Mouse (Mus musculus): ENCODE data around the gene Nptn.
A peak's percentile ranks its signal among the peaks of the same experiment; 100 is the strongest.

Nptn gene

DNA sequence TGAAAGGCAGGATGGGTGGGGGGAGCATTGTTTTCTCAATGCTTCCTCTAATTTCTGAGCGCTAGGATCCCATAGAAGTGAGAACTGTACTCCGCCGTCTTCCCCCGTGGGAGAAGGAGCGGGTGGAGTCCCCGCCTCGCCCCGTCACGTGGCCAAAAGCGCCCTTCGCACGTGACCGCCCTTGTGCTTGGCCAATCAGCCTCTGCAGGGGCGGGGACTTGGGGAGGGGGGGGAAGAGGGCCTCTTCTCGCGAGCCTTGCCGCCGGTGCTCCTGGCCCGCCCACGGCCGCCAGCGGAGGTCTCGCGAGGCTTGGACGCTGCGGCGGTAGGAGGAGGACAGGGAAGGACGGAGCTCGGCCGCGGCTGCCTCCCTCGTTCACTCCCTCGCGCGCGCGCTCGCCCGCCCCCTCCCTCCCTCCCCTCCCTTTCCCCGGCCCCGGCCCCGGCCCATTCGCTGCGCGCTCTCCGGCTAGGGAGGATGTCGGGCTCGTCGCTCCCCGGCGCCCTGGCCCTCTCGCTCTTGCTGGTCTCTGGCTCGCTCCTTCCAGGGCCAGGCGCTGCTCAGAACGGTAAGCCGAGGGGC is at the start of gene Nptn:
Nptn (plus strand) TSS at position 283 of the 583 bp plus-strand sequence.
- peak; percentile 98 for DNase-seq (ENCODE audit: low spot score)

DNA sequence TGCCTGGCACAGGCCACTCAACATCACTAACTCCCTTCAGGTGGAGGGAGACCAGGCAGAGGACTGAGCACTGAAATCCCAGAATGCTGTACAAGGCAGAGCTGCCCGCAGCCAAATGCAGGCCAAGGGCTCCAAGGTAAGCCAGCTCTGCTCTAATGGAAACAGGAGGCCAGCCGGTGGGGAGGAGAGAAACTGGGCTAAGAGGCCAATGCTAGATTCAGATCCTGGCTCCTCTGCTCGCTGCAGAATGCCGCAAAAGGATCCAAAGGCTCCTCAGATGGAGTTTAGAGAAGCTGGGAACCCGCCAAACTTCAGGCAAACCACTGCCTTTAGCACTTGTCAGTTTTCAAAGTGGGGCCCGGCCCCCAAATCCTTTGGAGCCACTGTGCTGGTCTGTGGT is 48.7 kb upstream of the Nptn start:
- no peak for DNase-seq (ENCODE audit: low spot score)

DNA sequence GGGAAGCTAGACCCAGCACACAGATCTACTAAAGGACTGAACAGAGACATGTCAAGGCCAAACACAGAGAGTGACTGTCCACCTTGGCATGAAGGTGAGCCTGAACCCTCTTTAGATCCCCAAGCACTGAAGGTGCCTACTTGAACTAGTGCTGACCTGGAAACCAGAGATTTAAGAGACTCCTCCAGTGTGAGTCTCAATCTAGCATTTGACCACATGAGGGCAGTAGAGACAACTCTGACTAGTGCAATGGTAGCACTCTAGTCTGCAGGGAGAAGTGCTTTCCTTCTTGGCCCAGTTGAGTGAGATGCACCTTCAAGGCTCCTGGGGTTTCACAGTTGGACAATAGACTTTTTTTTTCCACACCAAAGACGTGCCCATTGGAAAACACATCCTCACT is 47.3 kb upstream of the Nptn start:
- DNase-seq (ENCODE audit: low spot score), result peak; percentile 88

DNA sequence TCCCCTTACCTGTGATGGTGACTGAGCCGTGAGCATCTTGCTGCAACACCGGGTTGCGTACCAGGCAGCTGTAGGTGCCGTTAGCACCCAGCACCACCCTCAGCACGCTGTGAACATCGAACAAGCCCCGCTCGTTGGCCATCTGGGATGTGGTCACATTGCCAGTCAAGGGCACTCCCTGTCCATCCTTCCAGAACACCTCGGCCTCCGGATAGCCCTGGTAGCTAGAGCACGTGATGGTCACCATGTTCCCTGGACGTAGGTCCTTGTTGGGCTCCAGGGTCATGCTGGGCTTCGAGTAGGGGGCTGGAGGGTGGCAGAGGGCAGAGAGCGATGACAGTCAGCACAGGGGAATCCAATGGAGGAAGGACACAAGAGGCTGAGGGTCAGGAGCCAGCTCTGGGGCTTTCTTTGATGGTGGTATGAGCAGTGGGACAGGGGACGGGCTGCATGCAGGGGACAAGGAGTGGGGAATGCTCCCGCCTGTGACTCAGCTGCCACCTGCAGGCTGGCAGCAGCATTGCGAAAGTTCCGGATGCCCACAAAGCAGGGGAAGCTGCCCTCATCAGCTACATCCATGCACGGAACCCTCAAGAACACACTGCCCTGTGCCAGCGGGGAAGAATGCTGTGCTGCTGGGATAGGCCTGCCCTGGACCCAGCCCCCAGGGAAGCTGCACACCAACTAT is 46.4 kb upstream of the Nptn start:
- peak; percentile 78 for DNase-seq (ENCODE audit: low spot score)

DNA sequence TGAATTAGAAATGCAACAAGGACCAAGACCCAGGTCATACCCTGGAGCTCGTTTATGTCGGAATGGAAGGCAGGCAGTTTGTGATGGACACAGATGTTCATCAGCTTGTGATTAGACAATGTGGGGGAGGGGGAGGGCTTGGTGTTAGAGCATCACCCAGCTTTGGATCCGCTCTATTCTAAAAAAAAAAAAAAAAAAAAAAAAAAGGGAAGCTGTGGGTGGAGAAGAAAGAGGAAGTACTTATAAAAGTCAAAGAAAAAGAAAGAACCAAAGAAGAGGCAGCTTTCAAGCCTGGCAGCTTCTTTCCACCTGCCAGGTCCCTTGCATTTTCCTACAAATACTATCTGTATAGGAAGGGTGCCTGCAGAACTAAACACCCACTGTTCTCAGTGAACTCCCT is 44.3 kb upstream of the Nptn start:
- no peak for DNase-seq (ENCODE audit: low spot score)

DNA sequence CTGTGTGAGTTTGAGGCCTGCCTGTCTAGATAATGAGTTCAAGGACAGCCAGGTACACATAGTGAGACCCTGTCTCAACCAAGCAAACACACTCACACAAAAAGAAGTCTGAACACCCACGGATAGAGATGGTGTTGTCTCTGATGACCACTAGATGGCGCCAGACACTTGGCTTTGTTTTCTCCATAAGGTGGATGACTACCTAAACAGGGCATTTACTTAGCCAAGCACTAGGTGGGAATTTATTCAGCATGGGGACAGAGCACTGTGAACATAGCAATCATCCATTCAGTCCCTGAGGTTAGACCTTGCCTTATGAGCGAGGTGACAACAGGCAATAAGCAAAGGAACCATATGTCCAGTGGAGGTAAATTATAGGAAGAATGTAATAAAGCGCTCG is 42.2 kb upstream of the Nptn start:
- peak; percentile 89 for DNase-seq (ENCODE audit: low spot score)

DNA sequence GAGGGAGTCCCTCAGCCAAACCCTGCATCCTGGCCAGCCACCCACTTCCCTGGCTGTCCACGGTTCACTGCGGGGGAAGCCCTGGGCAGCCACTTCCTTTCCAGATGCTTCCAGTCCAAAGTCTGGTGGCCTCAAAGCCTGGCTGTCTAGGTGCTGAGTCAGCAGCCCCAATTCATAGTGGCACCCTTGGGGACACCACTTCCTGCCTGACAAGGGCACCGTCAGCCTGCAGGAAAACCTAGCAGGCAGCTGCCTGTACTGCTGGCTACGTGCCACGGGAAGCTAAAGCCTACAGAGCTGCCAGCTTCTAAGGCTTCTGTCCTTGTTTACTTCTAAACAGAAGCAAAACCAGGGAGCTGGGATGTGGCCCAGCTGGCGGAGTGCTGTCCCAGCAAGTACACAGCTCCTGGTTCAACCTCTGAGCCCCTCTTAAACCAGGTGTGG is 40.1 kb upstream of the Nptn start:
- no peak for DNase-seq (ENCODE audit: low spot score)

DNA sequence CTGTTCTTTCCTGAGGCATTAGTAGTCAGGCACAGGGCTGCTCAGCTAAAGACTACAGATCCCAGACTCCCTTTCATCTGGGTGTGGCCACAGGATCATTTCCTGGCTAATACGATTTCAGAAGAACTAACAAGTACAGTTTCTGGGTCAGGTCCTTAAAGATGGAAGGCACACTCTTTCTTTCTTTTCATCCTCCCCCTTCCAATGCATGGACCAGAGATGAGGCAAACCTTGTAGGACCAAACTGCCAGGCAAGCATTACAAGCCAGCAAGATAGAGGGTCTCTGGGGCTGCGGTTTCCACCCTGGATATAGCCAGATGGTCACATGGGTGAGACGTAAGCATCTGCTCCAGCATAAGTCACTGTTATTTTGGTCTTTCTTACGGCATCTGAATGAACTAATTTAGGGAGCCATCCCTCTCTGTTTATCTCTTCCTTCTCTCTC is 37.1 kb upstream of the Nptn start:
- DNase-seq (ENCODE audit: low spot score), result peak; percentile 16

DNA sequence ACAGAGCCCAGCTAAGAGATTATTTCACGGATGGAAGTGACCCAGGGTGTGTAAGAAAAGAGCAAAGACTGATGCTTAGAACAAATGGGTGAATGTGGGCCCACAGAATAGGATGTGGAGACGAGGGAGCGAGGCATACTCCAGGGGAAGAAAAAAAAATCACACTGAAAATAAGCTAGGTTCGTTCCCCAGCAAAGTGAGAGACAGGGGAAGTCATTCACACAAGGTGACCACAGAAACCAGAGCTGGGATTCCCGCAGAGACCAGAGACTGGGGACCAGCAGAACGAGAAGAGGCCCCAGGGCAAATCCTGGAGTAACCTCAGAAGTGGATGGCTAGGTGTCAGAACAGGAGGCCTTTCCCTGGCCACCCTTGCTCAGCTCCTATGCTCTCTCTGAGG is 36.6 kb upstream of the Nptn start:
- DNase-seq (ENCODE audit: low spot score), result no peak

DNA sequence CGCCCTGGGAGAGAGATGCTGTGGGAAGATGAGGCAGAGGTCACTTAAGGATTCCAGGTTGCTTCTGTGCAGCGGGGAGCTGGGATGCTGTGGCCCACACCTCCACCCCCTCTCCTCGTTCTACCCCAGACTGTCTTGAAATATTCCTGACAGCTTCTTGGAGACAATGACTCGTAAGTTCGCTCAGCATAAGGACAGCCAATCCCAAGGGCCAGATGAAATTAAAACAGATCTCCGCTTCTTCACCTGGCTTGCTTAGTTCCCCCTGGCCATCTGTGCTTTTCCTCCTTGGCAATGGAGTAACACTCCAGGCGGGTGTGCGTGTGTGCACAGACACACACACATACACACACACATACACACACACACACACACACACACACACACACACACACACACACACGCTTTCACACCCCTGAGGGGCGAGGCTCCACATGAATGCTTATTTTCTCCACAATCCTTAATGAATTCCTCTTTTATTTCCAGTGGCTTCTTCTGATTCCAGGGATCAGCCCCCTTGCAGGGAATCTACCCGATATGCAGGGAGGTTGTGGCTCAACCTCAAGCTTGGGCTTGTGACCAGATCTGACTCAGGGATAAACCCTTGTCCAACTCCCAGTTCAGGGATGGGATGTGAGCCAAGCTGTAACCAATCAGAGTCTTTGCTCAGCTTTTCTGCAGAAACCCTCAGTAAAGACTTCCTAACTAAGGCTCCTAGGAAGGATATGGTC is 35.2 kb upstream of the Nptn start:
- no peak for DNase-seq (ENCODE audit: low spot score)

DNA sequence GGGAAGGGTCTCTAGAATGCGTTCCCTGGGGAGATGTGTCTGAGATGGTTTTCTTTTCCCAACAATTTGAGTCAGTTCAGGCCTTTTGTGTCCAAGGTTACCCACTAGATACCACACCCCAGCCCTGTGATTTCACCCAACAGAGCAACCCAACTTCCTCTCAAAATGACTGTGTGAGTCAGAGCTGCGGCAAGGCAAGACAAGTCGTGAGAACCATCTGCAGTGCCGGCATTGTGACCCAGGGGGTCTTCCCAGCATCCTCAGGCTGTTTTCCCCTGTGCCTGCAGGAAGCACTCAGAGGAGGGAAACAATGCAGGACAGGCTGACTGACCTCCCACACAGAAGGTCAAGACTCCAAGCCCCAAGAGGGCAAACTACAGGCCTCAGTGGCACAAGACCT is 33.1 kb upstream of the Nptn start:
- DNase-seq (ENCODE audit: low spot score), result no peak

DNA sequence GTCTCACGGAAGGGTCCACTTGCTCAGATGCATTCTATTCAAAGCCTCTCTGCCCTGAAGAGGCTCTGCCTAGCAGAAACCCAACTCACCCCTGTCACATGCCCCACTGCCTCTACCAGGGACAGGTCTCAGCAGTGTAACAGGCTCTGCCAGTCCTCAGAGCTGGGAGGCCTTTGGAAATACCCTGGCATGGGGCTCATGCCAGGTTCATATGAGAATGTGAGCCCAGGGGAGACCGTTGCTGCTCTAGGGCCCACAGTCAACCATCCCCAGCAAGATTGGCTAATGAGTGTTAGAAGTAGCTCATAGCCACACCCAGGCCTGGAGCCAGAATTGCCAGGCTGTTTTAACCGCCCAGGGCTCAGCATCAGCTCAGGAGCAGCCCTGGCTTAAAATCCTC is 32.3 kb upstream of the Nptn start:
- no peak for DNase-seq (ENCODE audit: low spot score)

DNA sequence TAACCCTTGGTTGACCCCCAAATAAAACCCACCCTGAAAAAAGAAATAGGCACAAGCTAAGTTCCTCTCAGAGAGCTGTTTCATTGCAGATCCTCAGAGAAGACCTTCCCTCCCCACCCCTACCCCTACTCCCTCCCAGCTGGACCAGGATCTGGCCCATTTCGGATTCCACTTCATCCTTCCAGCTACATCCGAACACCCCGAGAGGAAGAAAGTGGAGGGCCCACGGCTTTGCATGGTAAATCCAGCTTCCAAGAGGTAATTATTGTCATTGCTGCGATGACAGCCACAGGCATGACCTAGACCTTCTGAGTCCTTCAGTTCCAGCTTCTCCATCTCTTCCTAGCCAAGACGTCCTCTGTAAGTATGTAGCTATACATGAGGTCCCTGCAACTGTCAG is 31.1 kb upstream of the Nptn start:
- DNase-seq (ENCODE audit: low spot score), result no peak

DNA sequence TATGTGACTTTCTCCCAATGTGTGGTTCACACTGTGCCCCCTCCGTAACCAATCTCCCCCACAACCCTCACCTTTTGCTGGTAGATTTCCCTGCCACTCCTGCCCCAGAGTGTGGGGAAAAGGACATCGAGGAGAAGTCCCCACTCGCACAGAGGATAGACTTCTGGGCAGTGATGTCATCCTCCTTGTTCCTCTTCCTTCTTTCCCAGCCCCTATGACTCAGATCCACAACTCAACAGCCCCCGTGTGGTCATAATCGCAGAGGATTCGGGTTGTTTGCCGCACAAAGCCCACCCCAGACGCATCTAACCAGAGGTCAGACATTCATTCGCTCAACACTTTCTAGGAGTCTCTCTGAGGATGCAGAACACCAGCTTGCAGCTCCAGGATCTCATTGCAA is 30.0 kb upstream of the Nptn start:
- DNase-seq (ENCODE audit: low spot score), result no peak

DNA sequence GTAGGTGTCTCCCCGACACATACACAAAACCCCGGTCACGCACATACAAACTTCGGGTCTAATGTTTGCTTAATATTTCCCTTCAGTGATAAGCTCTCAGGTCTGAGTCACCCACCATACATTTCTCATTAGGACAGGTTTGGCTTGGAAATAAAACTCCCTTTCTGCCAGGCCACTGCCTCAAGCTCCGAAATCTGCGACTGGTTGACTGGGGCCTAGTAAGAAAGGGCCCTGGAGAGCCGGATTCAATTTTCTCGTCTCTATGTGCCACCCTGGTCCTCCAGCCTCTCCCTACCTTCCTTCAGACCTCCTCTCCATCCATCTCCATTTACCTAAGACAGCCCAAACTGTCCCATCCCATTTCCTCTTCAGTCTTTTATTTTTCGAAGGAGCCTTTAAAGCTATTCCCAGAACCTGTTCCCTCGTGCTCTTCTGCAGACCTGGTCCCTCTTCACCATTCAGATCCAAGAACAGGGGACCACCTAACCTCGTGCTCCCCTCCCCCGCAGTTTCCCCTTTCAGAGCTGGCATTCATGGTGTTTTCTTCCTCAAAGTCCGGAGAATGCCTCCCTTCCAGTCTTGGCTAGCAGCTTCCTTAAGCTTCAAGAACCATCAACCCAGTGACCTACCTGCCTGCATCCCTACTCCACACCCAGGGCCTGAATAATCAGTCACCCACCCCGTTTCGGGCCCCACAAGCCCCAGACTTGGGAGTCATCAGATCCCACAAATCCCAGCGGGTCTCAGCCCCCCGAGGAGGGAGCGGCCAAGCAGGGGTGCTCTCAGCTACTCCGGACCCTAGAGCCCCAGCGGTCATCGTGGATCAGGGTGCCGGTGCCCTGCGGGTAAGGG is 27.8 kb upstream of the Nptn start:
- DNase-seq (ENCODE audit: low spot score), result no peak

DNA sequence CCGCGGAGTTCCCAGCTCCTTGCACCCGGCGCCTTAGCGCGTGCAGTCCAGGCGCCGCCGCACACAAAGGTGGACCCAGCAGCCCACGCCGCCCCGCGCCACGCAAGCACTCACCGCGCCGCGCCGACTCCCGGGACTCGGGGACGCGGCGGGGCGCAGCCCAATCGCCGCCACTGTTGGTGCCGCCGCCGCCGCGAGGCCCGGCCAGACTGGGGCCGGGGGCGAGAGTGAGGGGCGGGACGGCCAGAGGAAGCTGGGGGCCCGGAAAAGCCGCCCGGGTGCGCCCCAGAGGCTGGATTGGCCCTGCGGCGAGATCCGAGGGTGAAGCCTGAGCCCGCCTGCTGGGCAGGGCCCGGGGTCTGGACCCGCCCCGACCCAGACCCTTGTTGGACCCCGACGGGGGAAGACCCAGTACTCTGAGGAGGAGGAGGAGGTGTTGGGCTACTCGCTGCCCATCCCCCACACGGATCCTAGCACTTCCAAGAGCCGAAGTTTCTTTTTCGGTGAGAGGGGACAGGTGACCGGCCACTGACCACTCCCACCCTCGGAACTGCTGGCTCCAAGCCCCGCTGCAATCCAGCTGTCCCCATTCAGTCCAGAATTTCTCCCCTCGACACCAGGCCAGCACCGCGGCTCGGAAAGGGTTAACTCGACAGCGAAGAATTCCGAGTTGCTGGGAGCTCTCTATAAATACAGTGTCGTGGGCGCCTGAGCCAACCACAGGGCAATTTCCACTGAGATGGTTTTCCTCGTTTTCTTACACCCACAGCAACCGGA is 26.9 kb upstream of the Nptn start, which contains the start of gene Cd276:
Cd276 (minus strand) TSS at position 530 of the 777 bp plus-strand sequence.
- DNase-seq (ENCODE audit: low spot score), result peak; percentile 76

DNA sequence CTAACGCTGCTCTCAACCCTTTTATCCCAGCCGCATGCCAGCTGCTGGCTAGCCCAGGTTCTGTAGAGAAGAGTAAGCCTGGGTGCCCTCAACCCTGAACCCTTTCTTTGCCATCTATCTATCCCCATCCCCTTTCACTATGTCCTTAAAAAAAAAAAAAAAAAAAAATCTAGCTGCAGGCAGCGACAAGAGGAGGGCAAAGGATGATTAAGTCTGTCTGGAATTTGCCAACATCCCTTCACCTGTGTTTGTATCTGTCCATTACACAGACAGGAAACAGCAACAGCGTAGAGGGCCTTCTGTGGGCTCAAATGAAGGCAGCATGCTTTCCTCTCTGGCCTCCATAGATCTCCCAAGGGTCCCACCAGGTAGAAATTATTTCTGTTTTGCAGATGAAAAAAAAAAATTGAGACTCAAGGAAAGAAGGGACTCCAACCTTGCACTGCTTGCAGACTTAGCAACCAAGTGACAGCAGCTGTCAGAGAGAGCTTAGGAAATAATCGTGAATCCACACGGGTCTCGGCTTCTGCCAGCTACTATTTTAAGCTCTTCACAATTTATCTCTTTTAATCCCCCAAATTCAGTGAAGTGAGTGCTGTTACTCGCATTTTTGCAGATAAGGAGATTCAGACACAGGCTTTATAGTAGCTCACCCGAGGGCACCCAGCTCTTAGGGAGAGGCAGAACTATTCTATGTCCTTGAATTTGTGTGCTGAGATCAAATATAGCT is 26.2 kb upstream of the Nptn start:
- DNase-seq (ENCODE audit: low spot score), result no peak

DNA sequence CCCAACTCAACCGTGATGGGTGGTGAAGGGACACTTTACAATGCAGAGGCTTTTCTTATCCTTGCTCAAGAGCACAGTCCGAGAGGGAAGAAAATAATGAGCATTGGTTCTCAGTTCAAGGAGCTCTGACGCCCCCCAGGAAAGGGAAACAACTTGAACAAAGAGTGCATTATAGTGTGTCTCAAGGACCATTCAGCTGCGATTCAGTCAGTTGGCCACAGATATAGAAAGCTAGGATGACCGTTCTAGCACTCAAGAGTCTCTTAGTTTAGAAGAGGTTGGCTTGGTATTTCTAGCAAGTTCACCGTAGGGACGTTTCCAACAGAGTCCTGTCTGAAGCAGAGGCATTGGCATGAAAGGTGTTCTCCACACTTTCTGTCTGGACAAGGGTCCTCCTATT is 25.4 kb upstream of the Nptn start:
- DNase-seq (ENCODE audit: low spot score), result no peak

DNA sequence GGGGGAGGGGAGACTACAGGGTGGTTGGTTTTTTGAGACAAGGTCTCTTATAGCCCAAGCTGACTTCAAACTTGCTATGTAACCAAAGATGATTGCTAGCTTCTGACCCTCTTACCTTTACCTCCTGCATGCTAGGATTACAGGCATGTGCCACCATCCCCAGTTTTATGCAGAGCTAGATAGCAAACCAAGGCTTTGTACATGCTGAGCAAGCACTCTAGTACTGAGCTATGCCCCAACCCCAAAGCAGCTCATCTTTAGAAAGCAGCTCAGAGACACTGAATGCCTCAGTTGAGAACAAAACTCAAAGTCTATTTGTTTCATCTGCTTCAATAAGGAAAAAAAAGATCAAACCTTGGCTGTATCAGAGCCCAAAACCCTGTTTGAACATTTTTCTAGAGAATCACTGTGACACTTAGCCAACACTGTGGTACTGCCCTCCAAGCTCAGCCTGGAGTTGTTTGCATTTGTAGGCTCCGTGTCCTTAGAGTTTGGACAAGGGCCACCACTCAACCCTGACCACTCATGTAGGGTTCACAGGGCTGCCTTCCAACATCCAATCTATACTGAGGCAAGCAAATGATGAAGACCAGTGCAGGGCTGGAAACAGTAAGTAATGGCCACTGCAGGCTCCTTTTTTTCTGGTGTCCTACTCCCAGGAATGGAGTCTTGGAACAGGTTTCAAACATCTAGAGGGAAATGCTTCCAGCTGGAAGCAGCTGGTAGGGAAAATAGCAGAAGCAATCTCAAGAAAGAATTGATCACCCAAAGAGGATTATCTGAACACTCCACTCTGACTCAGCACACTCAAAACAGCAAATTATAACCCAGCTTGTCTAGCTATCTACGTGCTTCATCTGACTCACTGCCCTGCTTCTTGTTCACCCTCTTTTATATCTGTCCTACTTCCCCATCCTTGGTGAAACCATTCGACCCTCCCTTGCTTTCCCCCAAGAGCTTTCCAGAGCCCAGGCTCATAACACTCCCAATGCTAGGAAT is 24.3 kb upstream of the Nptn start:
- no peak for DNase-seq (ENCODE audit: low spot score)

DNA sequence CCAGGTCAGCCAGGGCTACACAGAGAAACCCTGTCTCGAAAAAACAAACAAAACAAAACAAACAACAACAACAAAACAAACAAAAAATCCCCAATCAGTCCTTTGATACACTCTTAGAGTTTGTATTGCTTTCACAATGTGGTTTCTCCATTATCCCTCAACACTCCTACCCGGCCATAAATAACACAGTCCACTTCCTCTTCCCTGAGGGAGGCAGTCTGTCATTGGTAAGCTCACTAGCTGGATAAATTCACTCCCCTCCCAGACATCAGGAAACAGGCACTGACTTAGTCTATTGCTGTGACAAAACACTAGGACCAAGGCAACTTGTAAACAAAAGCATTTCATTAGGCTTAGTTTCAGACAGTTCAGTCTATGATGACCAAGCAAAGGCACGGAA is 21.8 kb upstream of the Nptn start:
- DNase-seq (ENCODE audit: low spot score), result no peak
